Mouse (Mus musculus) Patski (cell line): ENCODE data around the gene Dpm3. TPM values are rescaled to one million over a fixed set of nuclear protein-coding genes. Genes with fewer than 3 reads are reported as not detected.

Experiments
- ATAC-seq: fragments of 100-300 bp; one replicate; pipeline ENCODE4 v1.8.0; 2021
- CTCF ChIA-PET: fragments of 350-600 bp; sonication (Branson Sonifier 250); formaldehyde crosslinking; loops from one replicate; lab custom pipeline; 2022; ENCODE audit warnings: inconsistent platforms; lab: Charles Lee
- POLR2A ChIA-PET: fragments of 350-600 bp; sonication (Branson Sonifier 250); formaldehyde crosslinking; loops from one replicate; lab custom pipeline; 2022; ENCODE audit warnings: antibody characterized with exemption, inconsistent platforms; lab: Charles Lee
- DNase-seq: peaks from one replicate; pipeline ENCODE4 v3.0.0-alpha.2; 2011; ENCODE audit warnings: low read depth, low spot score
- H3K27me3 ChIP-seq: fragments of 371-371 bp; one replicate; pipeline ENCODE4 v1.5.1; 2021
- CTCF ChIP-seq: fragments of 100-300 bp; IDR thresholded peaks from one replicate; pipeline ENCODE4 v1.5.1; 2021
- in situ Hi-C: fragments of 300-500 bp; cut with MboI; formaldehyde crosslinking; loops from 3 replicates; pipeline ENCODE4 v1.11.1; 2018; ENCODE audit warnings: low pct_unique_long_range_greater_than_20kb, mixed read lengths
- polyA plus RNA-seq: library from polyadenylated mRNA; unstranded; gene quantifications from one replicate; pipeline ENCODE4 v1.2.3, GENCODE M21; 2021

Dpm3 gene
- polyA plus RNA-seq, 1 experiment from 2014 or later = 104 TPM

DNA sequence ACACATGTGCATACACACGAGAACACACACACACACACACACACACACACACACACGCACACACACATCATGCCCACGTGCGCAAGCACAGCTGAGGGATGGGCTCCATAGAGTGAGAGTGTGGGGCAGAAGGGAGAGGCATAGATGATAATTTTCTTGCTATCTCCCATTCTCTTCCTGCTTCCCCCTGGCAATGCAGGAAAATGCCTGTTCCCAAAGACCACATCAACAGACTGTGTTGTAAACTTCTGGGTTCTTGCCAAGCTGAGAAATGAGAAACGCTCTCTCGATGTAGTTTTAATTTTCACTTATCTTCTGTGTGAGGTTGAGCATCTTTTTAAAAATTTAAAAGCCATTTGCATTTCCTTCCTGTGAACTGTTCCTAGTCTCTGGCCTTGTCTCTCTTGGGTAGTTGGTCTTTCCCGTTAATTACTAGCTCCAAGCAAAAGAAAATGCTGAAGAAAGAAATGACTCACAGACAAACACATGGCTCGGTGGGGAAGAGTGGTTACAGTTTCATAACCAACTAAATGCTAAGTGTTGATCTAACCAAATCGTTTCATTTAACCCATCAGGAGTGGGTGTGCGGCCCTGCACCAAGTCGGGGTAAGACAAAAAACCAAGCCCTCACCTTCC lies 37.7 kb downstream of the Dpm3 start:
- no peak for TF ChIP-seq CTCF
- in situ Hi-C loops = no loop called here
- DNase-seq = no peak
- no peaks in the 10 kb centered on the region for H3K27me3 ChIP-seq
- CTCF ChIA-PET = interaction anchor here (1.4 to 7.5 kb wide), 7 partner anchors 9 to 51 kb away, joined by 3 to 66 read pairs (median 7); partner anchors contain the start of genes Krtcap2 and Trim46
- POLR2A ChIA-PET = interaction anchor here (0.8 to 1.4 kb wide), 2 partner anchors 8 to 25 kb away, joined by 4 to 5 read pairs; no protein-coding TSS in a partner anchor
- ATAC-seq = peak; percentile 17

- no peak for TF ChIP-seq CTCF
- ChIA-PET POLR2A (interaction anchor here (1.1 to 1.5 kb wide), 2 partner anchors 28 to 53 kb away, joined by 5 read pairs; partner anchors contain the start of genes Krtcap2, Slc50a1 and Trim46), CTCF (interaction anchor here (0.9 to 7.5 kb wide), 10 partner anchors 10 to 56 kb away, joined by 3 to 66 read pairs (median 6); partner anchors contain the start of gene Krtcap2)
- in situ Hi-C loops = no loop called here
- no peaks in the 10 kb centered on the region for H3K27me3 ChIP-seq
- ATAC-seq (no peak), DNase-seq (no peak)
Observed at GRCm38 (mm10) chr3:89298908-89299307, 39.8 kb downstream of the Dpm3 start.

GRCm38 (mm10) chr3:89299499-89299898 lies 40.3 kb downstream of the Dpm3 start:
- DNase-seq (no peak), ATAC-seq (no peak)
- CTCF ChIA-PET = interaction anchor here (0.7 to 7.5 kb wide), 11 partner anchors 9 to 56 kb away, joined by 3 to 66 read pairs (median 6); partner anchors contain the start of gene Krtcap2
- POLR2A ChIA-PET = interaction anchor here (1.1 to 1.5 kb wide), 3 partner anchors 12 to 54 kb away, joined by 3 to 5 read pairs (median 5); partner anchors contain the start of genes Krtcap2, Slc50a1 and Trim46
- TF ChIP-seq CTCF = no peak
- in situ Hi-C loops = no loop called here
- H3K27me3 ChIP-seq = no peaks in the 10 kb centered on the region

GRCm38 (mm10) chr3:89300071-89300470 lies 40.9 kb downstream of the Dpm3 start:
- in situ Hi-C loops = no loop called here
- no peak for TF ChIP-seq CTCF
- DNase-seq = no peak
- ATAC-seq = no peak
- H3K27me3 ChIP-seq = no peaks in the 10 kb centered on the region
- ChIA-PET POLR2A (interaction anchor here (1.1 to 1.5 kb wide), 3 partner anchors 12 to 55 kb away, joined by 3 to 5 read pairs (median 5); partner anchors contain the start of genes Krtcap2, Slc50a1 and Trim46), CTCF (interaction anchor here (0.7 to 7.5 kb wide), 11 partner anchors 8 to 56 kb away, joined by 3 to 66 read pairs (median 6); partner anchors contain the start of gene Krtcap2)

DNA sequence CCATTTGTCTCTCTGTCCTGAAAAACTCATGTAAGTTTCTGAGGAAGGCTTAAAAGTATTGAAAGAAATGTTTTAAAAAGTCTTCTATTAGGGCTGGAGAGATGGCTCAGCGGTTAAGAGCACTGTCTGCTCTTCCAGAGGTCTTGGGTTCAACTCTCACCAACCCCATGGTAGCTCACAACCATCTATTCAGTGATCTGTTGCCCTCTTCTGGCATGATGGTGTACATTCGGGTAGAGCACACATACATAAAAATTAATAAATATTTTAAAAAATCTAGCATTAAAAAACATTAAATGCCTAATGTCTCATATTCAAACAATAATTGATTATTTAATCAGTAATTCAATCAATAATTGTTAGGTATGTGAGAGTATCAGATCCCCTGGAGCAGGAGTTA lies 41.4 kb downstream of the Dpm3 start:
- ChIA-PET CTCF (interaction anchor here (0.6 to 7.5 kb wide), 10 partner anchors 8 to 107 kb away, joined by 3 to 66 read pairs (median 6); partner anchors contain the start of genes Krtcap2 and Trim46), POLR2A (interaction anchor here (1.1 kb wide), 1 partner anchor 13 kb away, joined by 3 read pairs; no protein-coding TSS in a partner anchor)
- ATAC-seq (no peak), DNase-seq (no peak)
- TF ChIP-seq CTCF = no peak
- no peaks in the 10 kb centered on the region for H3K27me3 ChIP-seq
- in situ Hi-C loops = no loop called here

GRCm38 (mm10) chr3:89304440-89304839 lies 45.3 kb downstream of the Dpm3 start:
- POLR2A ChIA-PET = no interaction called here
- in situ Hi-C loops = no loop called here
- CTCF ChIA-PET = interaction anchor here (0.9 to 4.4 kb wide), 7 partner anchors 11 to 58 kb away, joined by 3 to 17 read pairs (median 3); partner anchors contain the start of genes Efna1, Krtcap2 and Trim46
- H3K27me3 ChIP-seq = no peaks in the 10 kb centered on the region
- TF ChIP-seq CTCF = no peak
- DNase-seq (no peak), ATAC-seq (no peak)

GRCm38 (mm10) chr3:89305105-89305504 lies 45.9 kb downstream of the Dpm3 start:
- DNase-seq = no peak
- POLR2A ChIA-PET = no interaction called here
- H3K27me3 ChIP-seq = no peaks in the 10 kb centered on the region
- CTCF ChIA-PET = interaction anchor here (0.9 to 4.4 kb wide), 8 partner anchors 8 to 59 kb away, joined by 3 to 17 read pairs (median 4); partner anchors contain the start of genes Efna1, Krtcap2 and Trim46
- in situ Hi-C loops = loop anchor here (5.0 kb wide), 1 partner anchor 58 kb away; the partner anchor contains the start of genes Krtcap2 and Trim46
- no peak for ATAC-seq
- TF ChIP-seq CTCF = no peak

DNA sequence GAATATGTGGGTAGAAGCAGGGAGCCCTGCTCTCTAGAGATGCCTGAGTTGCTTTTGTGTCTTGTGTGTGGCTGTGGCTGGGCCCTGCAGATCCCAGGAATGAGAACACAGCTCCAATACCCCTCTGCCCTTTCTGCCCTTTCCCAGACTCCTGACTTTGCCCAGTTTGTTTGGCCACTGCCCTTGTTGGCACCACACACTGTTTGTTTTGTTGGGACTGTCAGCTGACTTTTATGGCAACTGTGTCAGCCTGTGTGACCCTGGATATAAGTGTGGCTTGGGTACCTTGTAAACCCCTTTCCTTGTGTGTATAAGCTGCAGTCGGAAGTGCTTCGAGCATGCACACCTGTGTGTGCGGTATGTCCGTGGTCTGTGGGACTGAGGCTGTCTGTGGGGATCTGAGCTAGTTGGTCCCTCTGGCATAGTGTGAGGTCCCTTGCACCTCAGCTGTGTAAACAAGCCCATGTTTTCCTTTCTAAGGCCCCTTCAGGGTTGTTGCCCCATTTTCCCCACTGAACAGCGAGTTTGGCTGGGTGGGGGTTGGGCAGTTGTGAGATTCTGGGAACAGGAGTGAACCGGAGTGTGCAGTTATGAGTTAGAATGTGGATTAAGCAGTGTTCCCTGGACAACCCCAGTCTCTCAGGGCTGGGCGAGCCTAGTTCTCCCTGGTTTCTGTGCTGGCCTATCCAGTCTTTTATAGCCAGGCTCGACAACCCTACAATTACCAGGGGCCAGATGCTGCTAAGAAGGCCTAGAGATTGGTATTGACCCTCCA lies 46.6 kb downstream of the Dpm3 start:
- DNase-seq (no peak), ATAC-seq (no peak)
- POLR2A ChIA-PET = interaction anchor here (0.5 to 1.2 kb wide), 3 partner anchors 57 to 89 kb away, joined by 3 to 4 read pairs (median 3); partner anchors contain the start of genes Trim46 and Zbtb7b
- H3K27me3 ChIP-seq = no peaks in the 10 kb centered on the region
- CTCF ChIA-PET = interaction anchor here (0.8 to 4.4 kb wide), 9 partner anchors 8 to 60 kb away, joined by 3 to 17 read pairs (median 4); partner anchors contain the start of genes Efna1, Krtcap2 and Trim46
- no peak for TF ChIP-seq CTCF
- in situ Hi-C loops = loop anchor here (5.0 kb wide), 1 partner anchor 58 kb away; the partner anchor contains the start of genes Krtcap2 and Trim46

DNA sequence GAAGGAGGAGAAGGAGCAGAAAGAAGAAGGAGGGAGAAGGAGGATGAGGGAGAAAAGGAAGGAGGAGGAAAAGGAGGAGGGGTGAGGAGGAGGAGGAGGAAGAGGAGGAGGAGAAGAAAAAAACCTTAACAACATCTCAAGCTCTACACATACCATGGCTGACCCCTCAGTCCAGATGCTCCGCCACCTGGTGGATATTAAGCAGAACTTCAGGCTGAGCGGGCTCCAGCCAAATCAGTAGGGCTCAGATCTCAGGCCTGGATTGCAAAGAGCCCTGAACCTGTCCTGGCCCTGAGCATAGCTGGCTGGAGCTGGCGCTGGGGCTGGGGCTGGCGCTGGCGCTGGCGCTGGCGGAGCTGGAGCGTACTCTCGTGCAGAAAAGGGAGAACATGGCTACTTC lies 48.9 kb downstream of the Dpm3 start:
- no peak for TF ChIP-seq CTCF
- POLR2A ChIA-PET = interaction anchor here (0.5 to 1.6 kb wide), 5 partner anchors 8 to 94 kb away, joined by 3 to 4 read pairs (median 3); no protein-coding TSS in a partner anchor
- DNase-seq (no peak), ATAC-seq (peak; percentile 42)
- in situ Hi-C loops = loop anchor here (5.0 kb wide), 1 partner anchor 61 kb away; the partner anchor contains the start of genes Krtcap2 and Trim46
- H3K27me3 ChIP-seq = no peaks in the 10 kb centered on the region
- CTCF ChIA-PET = interaction anchor here (0.7 to 2.0 kb wide), 20 partner anchors 8 to 97 kb away, joined by 3 to 18 read pairs (median 4); partner anchors contain the start of genes Adam15, Krtcap2, Mtx1 and Trim46
